Mouse (Mus musculus) lung, embryonic 14.5 days (tissue): ENCODE measurements at regions not wholly inside any gene's neighbourhood (a gene's known extent, or its start where the extent isn't known, plus 50 kb on each side); places are given as distances from the start of the nearest gene placed in this dataset.

ENCODE experiments used
- ATAC-seq: fragments of 200-750 bp; cut with Nextera tagmentation; 2 replicates; pipeline ENCODE4 v1.8.0; 2017; ENCODE audit warnings: mild to moderate bottlenecking, moderate TSS enrichment, moderate library complexity; ENCODE audit not compliant: insufficient read depth
- DNase-seq: peaks from one replicate; pipeline ENCODE4 v3.0.0-alpha.2; 2015
- H3K27ac ChIP-seq: fragments of 300-500 bp; sonication (generic); 2 replicates; pipeline ENCODE4 v1.5.1; 2014; ENCODE audit warnings: low read depth, mild to moderate bottlenecking, moderate library complexity
- H3K27me3 ChIP-seq: fragments of 300-500 bp; sonication (generic); 2 replicates; pipeline ENCODE4 v1.6.1; 2014; ENCODE audit warnings: low read length, control low read depth; ENCODE audit not compliant: insufficient read depth
- H3K36me3 ChIP-seq: fragments of 300-500 bp; sonication (generic); 2 replicates; pipeline ENCODE4 v1.6.1; 2014; ENCODE audit warnings: control low read depth; ENCODE audit not compliant: insufficient read depth
- H3K4me1 ChIP-seq: fragments of 300-500 bp; sonication (generic); 2 replicates; pipeline ENCODE4 v1.6.1; 2014; ENCODE audit warnings: antibody characterized with exemption, control low read depth; ENCODE audit not compliant: insufficient read depth
- H3K4me2 ChIP-seq: fragments of 300-500 bp; sonication (generic); 2 replicates; pipeline ENCODE4 v1.6.1; 2014; ENCODE audit warnings: mild to moderate bottlenecking
- H3K4me3 ChIP-seq: fragments of 300-500 bp; sonication (generic); 2 replicates; pipeline ENCODE4 v1.5.1; 2014; ENCODE audit warnings: low read depth, low read length
- H3K9ac ChIP-seq: fragments of 300-500 bp; sonication (generic); 2 replicates; pipeline ENCODE4 v1.6.1; 2014
- H3K9me3 ChIP-seq: fragments of 300-500 bp; sonication (generic); 2 replicates; pipeline ENCODE4 v1.6.1; 2016; ENCODE audit warnings: low read depth, low read length, control low read depth
- CTCF ChIP-seq: IDR thresholded peaks from 2 replicates; pipeline ENCODE4 v1.5.1; 2016; ENCODE audit warnings: antibody characterized with exemption, low read depth
- WGBS: fragments of 180-500 bp; shearing (Covaris S2); extraction: QIAGEN DNeasy Blood & Tissue Kit; methylation state at CpG from one replicate; pipeline ENCODE4 v1.1.7; 2014; 5-methylcytosine and 5-hydroxymethylcytosine counted together

DNA sequence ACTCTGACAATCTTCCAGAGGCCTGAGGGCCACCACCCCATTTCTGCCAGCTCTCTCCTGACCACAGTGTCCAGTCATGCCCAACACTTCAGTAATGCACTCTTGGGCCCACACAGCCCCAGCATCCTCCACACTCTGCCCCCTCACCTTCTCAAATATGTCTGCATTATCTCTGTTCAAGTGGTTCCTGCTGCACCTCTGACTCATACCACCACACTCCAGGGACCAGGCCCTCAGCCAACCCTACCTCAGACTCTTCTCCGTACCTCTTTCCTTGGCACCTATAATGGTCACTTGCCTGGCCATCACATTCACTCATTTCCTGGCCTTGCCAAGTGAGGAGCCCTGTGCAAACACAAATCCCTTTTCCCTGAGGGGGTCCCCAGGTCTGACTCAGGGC is 109.6 kb upstream of the Dio3 start:
- H3K9ac ChIP-seq: no peak overlapping the region
- H3K4me3 ChIP-seq: no peak overlapping the region
- ATAC-seq (no peak), DNase-seq (no peak)
- no peak for TF ChIP-seq CTCF
- H3K27me3 ChIP-seq: no peaks in the 10 kb centered on the region
- H3K4me2 ChIP-seq: no peak overlapping the region
- no peaks in the 10 kb centered on the region for H3K9me3 ChIP-seq
- no peaks in the 10 kb centered on the region for H3K4me1 ChIP-seq
- WGBS: 90% methylated on average over 1 of the region's 1 CpGs
- no peak overlapping the region for H3K27ac ChIP-seq
- no peaks in the 10 kb centered on the region for H3K36me3 ChIP-seq

DNA sequence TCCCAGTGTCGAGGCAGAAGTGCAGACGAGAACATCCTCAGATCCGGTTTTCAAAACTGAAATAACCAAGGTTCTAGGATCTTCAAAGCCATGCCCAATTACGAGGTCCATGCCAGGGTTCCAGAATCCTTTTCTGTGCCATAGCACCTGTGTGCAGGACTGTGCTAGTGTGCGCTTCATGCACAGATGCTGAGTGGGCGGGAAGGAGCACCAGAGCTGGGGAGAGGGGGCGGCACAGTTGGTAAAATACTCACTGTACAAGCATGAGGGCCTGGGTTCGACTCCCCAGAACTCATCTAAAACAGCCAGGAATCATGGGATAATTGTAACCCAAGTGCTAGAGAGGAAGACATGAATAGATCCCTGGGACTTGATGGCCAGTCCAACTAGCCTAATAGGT is 108.4 kb upstream of the Dio3 start:
- Histone ChIP-seq H3K27ac (no peak overlapping the region), H3K27me3 (no peaks in the 10 kb centered on the region), H3K4me2 (no peak overlapping the region), H3K4me1 (no peaks in the 10 kb centered on the region), H3K36me3 (no peaks in the 10 kb centered on the region), H3K9me3 (no peaks in the 10 kb centered on the region), H3K9ac (no peak overlapping the region), H3K4me3 (no peak overlapping the region)
- no peak for TF ChIP-seq CTCF
- WGBS: 84% methylated on average over 8 of the region's 8 CpGs
- DNase-seq (no peak), ATAC-seq (no peak)

DNA sequence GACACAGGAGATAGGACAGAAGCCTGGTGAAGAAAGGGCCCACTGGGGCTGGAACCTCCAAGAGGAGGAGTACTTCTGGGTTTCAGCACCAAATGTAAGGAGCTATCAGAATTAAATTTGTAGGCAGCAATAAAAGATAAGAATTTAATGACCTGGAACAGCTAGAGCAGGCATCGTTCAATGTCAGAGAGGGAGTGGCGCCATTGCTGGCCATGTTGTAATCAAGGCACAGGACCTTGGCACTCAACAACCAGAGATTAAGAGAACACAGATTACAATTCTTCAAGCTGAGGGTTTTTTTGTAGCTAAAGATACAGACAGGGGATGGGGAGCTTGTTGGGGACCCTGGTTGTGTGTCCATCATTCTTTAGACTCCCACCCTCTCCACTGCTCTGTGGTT is 101.0 kb upstream of the Dio3 start:
- Histone ChIP-seq H3K9me3 (no peaks in the 10 kb centered on the region), H3K4me3 (no peak overlapping the region), H3K27ac (no peak overlapping the region), H3K27me3 (no peaks in the 10 kb centered on the region), H3K36me3 (no peaks in the 10 kb centered on the region), H3K4me2 (no peak overlapping the region), H3K4me1 (no peaks in the 10 kb centered on the region), H3K9ac (no peak overlapping the region)
- no peak for TF ChIP-seq CTCF
- 95% methylated on average over 2 of the region's 2 CpGs for WGBS
- ATAC-seq (no peak), DNase-seq (no peak)

DNA sequence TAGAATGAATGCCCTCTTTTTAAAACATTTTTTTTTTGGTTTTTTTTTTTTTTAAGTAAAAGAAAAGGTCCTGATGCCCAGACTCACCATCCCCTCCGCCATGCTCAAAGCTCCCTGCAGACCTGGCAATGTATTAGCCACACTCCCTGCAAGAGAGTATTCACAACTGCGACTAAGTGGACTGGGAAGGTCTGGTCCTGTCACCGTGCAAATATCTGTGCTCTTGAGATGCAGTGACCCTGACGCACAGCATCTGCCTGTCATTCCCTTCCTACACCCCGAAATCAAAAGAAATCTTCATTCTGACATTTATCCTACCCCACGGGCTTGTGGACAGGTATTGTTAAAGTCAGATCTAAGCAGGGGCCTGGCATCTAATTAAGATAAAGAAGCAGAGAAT is 95.4 kb upstream of the Dio3 start:
- Histone ChIP-seq H3K36me3 (no peaks in the 10 kb centered on the region), H3K4me3 (no peak overlapping the region), H3K27me3 (peaks cover 28% of the 10 kb centered on the region), H3K9ac (no peak overlapping the region), H3K27ac (no peak overlapping the region), H3K9me3 (no peaks in the 10 kb centered on the region), H3K4me1 (peaks cover 3% of the 10 kb centered on the region; the same call in 1 of the 2 replicates), H3K4me2 (no peak overlapping the region)
- 43% methylated on average over 6 of the region's 6 CpGs for WGBS
- DNase-seq (no peak), ATAC-seq (no peak)
- TF ChIP-seq CTCF: no peak

DNA sequence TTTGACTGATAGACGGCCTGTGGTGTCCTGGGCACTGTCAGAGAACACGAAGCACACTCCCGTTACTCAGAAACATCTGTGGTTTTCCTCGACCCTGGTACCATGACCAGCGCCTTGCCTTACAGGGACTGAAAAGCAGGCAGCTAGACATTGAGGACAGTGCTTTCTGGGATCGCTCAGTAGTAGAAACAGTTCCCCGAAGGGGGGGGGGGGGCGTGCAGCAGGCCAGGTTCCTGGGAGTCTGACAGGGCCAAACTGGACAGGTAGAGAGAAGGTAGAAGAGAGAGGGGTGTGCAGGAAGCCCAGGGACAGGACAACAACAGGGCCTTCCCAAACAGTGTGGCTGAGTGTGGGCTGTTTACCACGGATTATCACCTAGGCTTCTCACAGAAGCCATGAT is 93.5 kb upstream of the Dio3 start:
- WGBS: 57% methylated on average over 9 of the region's 9 CpGs
- no peak for ATAC-seq
- peaks cover 45% of the 10 kb centered on the region for H3K27me3 ChIP-seq

DNA sequence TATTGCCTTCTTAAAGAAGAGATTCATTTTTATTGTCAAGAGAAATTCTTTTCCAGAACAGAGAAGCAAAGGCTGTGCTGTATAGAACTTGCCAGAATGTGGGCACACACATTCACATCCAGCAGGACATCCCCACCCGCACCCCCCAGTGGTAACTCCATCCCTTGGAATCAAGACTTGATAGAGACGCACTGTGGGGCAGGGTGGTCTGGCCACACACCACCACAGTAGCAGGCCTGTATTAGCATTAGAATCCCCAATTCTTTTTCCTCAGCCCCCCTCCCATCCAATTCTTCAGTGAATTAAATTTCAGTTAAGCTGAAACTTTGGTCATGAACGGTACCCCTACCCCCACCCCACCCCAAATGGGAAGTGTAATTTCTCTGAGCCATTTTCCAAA is 92.5 kb upstream of the Dio3 start:
- no peaks in the 10 kb centered on the region for H3K36me3 ChIP-seq
- no peak overlapping the region for H3K9ac ChIP-seq
- no peak for DNase-seq
- no peak overlapping the region for H3K27ac ChIP-seq
- ATAC-seq: no peak
- 50% methylated on average over 3 of the region's 3 CpGs for WGBS
- no peak for TF ChIP-seq CTCF
- no peak overlapping the region for H3K4me2 ChIP-seq
- H3K4me1 ChIP-seq: peaks cover 5% of the 10 kb centered on the region; the same call in 1 of the 2 replicates
- peaks cover 53% of the 10 kb centered on the region for H3K27me3 ChIP-seq
- H3K4me3 ChIP-seq: no peak overlapping the region
- no peaks in the 10 kb centered on the region for H3K9me3 ChIP-seq

More for the DNA sequence above, 93.5 kb upstream of the Dio3 start:
- Histone ChIP-seq H3K9me3 (no peaks in the 10 kb centered on the region), H3K4me1 (peaks cover 5% of the 10 kb centered on the region; the same call in 1 of the 2 replicates), H3K36me3 (no peaks in the 10 kb centered on the region), H3K27ac (no peak overlapping the region), H3K4me3 (no peak overlapping the region), H3K9ac (no peak overlapping the region), H3K4me2 (no peak overlapping the region)
- DNase-seq: no peak
- TF ChIP-seq CTCF: no peak

DNA sequence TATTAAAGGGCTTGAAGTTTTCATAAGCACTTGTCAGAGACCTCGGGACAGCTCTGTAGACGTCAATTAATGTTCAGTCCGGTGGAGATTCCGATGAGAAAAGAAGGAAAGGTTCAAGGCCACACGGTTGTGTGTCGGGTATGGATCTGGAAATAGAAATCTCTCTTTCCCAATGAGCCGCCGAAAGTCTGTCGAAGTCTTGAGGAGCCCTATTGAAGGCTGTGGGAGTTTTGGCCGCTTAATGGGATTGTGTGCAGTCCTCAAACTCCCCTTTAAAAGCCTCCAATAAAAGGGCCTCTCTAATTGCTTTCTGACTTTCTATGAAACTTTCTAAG is 92.0 kb upstream of the Dio3 start:
- no peak overlapping the region for H3K4me2 ChIP-seq
- no peak for DNase-seq
- WGBS: 24% methylated on average over 10 of the region's 10 CpGs

More for the DNA sequence above, 92.0 kb upstream of the Dio3 start:
- H3K27me3 ChIP-seq: peaks cover 54% of the 10 kb centered on the region
- no peak overlapping the region for H3K9ac ChIP-seq
- ATAC-seq: no peak
- TF ChIP-seq CTCF: no peak
- H3K36me3 ChIP-seq: no peaks in the 10 kb centered on the region
- no peak overlapping the region for H3K27ac ChIP-seq
- peaks cover 5% of the 10 kb centered on the region; the same call in 1 of the 2 replicates for H3K4me1 ChIP-seq
- H3K4me3 ChIP-seq: no peak overlapping the region
- no peaks in the 10 kb centered on the region for H3K9me3 ChIP-seq
